Mouse (Mus musculus): ENCODE data around the gene Mea1.

Mea1 gene

DNA sequence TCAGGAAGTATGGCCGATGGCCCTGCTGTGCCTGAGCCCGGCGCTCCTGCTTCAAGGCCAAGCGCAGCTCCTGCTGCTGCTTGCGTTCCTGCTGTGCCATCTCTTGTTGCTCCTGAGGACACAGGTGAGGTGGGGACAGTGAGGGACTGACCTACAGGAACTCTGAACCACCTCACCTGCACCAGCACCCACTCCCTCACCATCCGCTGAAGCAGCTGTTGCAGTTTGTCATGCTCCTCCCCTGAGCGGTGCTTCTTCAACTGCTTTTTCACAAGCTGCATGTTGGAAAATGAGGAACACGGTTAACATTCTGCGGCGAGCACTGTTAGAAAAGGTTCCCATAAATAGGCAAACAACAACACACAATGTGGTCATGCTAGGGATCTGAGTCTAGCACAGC lies 8.7 kb upstream of the Mea1 start:
- DNase-seq (ENCODE audit: low read depth) = no peak

DNA sequence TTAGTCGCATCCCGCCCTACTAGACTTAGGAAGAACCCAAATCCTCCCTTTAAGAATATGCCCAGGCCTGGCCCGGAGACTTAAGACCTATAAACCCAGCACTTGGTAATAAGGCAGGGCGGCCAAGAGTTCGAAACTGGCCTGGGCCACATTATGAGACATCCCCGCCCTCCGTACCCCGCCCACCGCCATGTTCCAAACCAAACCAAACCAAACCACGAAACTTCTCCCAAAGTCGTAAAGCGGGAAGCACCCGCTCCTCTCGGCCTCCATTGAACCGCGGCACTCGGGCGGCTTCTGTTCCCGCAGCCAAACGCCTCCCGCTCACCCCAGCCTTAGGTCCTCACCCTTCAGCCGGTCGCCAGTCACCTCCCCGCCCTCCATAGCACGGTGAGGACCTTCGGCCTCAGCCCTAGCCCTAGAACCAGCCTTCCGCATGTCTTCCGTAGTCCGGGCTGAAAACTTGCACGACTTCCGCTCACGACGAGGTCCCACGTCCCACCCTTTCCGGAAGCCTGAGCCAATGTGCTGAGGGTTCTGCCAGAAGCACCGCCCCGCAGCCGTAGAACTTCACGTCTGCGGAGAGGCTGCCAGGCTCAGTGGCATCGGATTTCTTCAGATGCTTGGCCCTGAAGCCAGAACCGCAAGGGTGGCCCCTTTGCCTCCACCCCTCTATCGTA lies 4.6 kb upstream of the Mea1 start, which contains the start of gene Rrp36:
Rrp36 (minus strand) TSS at position 503 of the 680 bp plus-strand sequence.
- DNase-seq (ENCODE audit: low read depth) = peak; percentile 91

DNA sequence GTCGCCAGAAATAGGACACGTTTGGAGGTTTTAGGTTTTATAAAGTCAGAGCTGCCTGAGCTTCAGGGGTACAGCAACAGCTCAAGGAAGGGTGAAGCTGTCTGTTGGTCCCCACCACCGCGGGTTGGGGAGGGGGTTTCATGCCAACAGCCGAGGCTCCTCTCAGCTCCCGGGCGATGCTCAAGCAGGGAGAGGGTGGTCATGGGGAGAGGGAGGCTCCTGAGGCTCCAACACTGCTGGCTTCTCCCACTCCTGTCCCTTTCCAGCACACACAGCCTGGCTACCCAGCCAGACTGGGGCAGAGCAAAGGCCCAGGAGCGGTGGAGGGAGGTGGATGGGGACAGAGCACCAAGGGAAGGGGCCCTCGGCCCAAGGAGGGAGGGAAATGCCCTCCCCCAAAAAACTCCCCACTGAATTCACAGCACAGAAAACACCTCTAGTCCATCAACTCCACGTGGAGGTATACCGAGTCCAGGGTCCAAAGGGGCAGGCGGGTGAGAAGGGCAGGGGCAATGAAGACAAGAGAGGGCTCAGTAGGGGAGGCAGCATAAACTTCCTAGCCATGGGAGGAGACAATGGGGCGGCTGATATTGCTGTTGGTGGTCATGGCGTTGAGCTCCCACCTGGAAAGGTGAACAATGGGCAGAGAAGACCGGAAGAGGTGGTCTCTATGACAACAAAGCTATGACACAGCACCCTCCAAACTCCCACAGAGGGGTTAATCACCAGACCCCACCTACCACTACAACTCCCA lies 3.9 kb upstream of the Mea1 start:
- DNase-seq (ENCODE audit: low read depth) = no peak

DNA sequence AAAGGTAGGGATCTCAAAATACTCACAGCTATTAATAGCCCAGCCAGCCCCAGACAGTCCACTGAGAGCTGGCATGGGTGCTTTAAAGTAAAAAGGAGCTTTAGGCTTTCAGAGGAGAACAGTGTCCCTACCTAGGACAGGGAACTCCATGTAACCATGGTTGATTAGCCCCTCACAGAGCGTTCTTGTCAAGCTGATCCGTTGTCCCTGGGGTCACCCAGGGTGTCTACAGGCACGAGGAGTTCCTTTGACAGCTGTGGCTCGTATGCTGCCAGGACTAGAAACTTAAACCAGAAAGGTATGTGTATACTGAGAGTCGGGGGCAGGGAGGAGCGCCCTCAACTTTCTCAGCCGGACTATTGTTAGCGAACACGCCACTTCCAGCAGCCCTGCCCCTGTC lies 318 bp downstream of the Mea1 start:
- no peak for DNase-seq (ENCODE audit: low read depth)

DNA sequence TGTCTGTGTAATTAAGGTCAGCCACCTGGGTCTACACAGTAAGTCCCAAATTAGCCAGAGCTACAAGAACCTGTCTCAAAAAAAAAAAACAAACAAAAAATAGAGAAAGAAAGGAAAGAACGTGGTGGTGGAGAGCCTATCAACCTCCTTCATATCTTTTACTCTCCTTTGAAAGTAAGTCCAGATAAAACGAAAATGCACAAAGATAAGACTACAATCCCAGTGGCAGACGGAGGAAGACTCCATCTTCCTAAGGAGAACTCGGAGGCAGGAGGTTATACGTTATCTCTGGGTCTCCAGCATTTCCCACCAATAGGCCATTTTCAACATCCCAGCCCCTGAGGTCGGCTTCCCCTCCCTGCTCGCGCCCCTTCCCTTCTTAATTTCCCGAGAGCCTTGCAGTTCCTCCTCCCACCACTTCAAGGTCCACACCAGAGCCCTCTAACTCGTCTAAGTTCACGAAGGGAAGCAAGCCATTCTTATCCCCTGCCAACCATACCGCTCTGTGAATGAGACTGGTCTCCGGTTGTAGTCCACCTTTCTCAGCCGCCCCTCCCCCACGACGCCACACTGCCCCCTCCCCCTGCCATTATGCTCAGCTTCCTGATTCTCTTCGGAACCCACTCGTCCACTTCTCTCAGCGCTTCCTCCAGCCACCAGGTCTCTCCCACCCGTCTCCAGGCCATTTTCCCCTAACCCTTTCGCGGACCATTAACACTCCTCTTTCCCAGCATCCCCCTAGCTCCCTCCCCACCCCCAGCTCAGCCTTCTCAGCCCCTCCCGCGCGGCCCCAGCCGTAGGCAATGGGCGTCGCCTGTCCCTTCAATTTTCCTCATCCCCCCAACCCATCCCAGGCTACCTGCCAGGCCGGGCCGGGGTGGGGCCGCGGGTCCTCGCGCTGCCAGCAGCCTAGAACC lies 1.5 kb downstream of the Mea1 start:
- DNase-seq (ENCODE audit: low read depth) = peak; percentile 62

DNA sequence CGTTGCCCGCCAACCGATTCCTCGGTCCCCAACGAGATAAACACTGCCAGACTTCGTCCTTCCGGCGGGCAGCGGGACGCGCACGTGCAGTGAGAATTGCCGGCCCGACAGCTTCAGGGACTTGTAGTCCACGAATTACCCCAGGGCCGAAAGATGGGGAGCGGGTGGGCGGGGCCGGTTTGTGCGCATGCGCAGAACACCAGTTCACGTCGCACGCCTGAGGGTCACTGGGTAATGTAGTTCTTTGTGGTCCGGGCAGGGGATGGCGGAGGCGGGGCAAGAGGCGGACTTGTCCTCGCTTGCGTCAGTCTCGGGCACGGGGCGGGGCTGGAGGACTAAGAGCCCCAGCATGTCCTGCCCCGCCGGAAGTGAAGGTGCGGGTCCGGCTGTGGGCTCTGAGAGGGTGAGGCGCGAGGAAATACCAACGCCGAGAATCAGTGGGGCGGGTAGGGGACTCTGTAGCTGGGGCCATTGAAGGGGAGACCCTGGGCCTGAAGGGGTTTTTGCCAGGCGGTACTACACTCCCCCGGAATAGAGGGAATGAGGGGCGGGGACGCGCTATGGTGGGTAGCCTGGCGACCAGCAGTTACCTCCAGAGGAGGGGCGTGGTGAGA lies 2.3 kb downstream of the Mea1 start, which contains the start of gene Klhdc3:
Klhdc3 (minus strand) TSS at position 155 of the 614 bp plus-strand sequence.
- DNase-seq (ENCODE audit: low read depth) = peak; percentile 98

DNA sequence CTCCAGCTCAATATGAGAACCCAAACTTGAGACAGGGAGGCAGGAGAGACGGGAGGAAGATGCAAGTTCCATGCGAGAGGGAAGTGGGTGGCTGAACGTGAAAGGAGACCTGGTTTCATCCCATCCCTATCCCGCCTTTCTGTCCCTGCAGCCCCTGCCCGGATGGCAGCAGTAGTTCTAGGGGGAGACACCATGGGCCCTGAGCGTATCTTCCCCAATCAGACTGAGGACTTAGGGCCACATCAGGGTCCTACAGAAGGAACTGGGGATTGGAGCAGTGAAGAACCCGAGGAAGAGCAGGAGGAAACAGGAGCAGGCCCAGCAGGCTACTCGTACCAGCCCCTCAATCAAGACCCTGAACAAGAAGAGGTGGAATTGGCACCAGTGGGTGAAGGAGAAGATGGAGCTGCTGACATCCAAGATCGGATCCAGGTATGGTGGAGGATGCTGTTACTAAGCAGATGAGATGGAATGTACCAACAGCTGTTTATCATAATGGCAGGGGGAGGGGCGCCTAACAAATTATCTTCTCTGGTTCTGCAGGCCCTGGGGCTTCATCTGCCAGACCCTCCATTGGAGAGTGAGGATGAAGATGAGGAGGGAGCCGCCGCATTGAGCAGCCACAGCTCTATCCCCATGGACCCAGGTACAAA lies 3.0 kb downstream of the Mea1 start:
- peak; percentile 30 for DNase-seq (ENCODE audit: low read depth)

DNA sequence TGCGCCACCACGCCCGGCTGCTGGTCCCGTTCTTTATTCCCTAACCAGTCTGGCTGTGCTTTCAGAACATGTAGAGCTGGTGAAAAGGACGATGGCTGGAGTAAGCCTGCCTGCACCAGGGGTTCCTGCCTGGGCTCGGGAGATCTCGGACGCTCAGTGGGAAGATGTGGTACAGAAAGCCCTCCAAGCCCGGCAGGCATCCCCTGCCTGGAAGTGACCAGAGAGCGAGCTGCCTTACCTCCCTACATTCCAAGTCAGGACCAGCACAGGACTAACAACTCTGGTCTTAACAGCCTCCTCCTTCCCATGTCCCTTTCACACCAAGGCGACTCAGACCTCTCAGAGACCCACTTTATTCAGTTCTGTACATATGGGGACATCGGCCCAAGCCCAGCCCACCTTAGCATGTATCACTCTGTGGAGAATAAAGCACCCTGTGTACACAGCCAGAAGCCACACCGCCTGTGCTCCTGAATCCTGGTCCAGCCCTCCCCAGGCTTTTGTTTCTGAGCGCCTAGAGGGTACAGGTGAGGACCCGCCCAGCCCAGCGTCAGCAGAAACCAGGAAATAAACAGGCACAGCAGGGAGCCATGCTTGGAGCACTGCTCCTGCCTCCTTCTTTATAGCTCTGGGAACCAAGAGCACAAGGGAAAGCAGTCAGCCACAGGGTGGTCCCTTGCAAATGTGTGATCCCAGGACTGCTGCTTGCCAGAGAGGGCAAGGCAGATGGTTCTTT lies 4.2 kb downstream of the Mea1 start:
- DNase-seq (ENCODE audit: low read depth) = no peak

DNA sequence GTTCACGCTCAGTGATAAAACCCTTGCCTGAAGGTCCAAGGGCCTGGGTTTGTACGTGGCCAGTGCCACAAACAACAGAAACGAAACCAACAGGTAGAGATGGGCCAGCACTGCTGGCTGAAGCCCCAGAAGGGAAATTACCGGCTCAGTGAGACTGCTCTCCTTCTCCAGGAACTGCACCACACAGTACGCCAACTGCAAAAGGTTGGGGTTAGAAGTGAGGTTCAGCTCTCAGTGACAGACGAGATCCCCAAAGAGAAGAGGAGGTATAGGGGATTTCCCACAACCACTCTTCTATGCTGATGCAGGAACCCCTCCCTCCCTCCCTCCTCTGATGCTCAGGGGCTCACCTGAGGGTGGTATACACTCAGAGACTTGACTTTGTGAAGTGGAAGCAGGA lies 7.3 kb downstream of the Mea1 start:
- DNase-seq (ENCODE audit: low read depth) = no peak

DNA sequence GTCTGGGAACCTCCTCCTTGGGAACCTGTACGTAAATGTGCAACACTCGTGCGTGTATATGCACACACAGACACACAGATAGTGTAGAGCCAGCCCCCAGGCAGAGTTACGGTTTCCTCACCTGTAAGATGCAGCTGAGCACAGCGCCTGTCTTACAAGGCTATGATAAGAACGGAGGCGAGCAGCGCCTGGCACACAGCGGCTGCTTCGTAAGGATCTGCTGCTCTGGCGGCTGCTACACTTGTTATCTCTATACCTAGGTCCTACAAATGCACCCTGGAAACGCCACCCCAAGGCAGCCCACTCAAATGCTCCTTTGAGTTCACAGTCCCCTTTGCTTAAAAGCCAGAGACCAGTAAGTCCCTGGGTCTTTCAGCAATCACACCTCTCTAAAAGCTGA lies 12.1 kb downstream of the Mea1 start:
- no peak for DNase-seq (ENCODE audit: low read depth)

DNA sequence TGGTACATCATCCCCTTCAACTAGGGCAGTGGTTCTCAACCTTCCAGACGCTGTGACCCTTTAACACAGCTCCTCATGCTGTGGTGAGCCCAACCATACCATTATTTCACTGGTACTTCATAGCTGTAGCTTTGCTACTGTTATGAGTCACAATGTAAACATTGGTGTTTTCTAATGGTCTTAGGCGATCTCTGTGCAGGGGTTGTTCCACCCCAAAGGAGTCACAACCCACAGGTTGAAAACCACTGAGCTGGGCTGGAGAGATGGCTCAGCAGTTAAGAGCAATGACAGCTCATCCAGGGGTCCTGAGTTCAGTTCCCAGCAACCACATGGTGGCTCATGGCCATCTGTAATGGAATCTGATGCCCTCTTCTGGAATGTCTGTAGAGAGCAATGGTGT lies 12.8 kb downstream of the Mea1 start:
- no peak for DNase-seq (ENCODE audit: low read depth)

DNA sequence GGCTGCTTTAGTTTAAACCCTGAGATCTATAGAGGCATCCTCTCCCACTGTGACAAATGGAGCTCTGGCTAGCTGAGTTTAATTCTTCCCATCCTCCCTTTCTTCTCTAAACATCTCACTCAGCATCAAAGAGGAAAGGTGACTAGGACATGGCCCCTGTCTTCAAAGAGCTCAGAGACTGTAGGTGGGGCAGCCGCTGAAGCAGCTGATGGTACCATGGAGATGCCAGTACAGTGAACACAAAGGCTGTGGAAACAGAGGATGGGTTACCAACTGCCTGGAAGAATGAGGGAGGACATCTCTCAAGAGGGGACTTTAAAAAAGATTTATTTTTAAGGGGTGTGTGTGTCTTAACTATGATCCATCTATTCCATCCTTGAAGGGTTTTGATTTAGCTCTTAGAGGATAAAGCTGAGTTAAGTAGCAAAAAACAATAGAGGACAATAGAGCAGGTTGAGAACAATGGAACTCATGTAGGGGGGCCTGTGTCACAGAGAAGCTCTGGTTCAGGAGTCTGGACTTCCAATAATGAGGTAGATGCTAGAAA lies 16.0 kb downstream of the Mea1 start:
- no peak for DNase-seq (ENCODE audit: low read depth)

DNA sequence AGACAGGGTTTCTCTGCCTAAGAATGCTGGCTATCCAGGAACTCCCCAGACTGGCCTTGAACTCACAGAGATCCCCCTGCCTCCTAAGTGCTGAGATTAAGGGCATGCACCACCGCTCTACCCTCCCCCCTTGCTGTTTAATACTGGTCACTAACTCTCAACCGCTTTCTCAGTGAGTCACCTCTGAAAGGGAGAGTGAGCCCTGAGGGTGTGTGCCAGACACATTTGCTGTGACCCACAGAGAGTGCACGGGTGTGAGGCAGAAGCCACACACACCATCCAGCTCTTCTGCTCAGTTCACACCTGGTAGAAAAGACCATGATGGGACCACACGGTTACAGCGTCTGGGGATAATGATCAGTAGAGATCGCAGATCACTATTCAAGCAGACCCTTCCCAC lies 19.9 kb downstream of the Mea1 start:
- no peak for DNase-seq (ENCODE audit: low read depth)

DNA sequence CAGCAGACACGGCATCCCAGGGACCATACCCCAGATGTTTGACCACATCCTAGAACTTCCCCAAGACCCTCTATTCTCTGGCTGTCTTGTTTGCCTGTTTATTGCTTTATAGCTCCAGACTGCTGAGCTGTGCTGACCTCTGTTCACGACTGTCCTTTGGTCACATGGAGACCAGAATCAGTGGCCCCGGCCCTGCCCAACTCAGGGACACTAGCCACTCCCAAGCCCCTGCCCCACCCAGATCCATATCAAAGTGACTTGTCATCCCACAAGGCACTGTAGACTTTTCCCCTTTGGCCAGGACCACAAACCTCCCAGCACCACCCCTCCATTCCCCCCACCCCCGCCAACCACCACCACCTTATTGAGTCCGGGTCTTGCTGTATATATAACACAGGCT lies 20.7 kb downstream of the Mea1 start:
- DNase-seq (ENCODE audit: low read depth) = no peak

DNA sequence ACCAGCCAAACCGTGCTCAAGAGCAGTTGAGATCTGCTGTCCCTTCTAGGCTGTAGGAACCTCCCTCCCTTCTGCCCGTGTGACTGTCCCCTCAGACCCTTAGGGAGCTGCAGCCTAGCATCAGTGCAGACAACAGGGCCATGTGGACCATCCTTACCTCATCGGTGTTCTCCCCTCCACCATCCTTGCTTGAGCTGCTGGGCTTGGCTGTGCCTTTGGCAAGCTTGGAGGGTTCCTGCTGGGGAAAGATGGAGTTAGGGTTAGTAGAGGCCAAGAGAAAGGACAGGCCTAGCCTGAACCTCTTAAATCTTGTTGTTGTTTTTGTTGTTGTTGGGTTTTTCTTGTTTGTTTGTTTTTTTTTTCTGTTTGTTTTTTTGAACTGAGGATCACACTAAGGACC lies 21.3 kb downstream of the Mea1 start:
- DNase-seq (ENCODE audit: low read depth) = no peak

DNA sequence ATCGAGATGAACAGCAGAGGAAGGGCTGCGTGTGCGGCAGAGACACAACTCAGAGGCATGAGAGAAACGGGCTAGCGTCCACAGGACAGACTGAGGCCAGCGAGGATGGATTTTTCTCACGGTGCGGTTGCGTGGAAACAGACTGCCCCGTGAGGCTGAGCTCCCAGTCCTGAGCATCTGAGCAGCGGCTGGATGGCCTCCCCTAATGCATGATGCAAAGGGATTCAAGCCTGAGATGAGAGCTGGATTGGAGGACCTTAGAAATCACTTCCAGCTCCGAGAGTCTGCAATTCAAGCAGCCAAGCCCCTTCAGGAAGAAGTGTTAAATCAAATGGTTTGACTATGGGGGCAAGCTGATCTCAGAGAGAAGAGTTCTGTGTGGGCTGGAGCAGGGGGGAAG lies 22.9 kb downstream of the Mea1 start:
- DNase-seq (ENCODE audit: low read depth) = no peak

DNA sequence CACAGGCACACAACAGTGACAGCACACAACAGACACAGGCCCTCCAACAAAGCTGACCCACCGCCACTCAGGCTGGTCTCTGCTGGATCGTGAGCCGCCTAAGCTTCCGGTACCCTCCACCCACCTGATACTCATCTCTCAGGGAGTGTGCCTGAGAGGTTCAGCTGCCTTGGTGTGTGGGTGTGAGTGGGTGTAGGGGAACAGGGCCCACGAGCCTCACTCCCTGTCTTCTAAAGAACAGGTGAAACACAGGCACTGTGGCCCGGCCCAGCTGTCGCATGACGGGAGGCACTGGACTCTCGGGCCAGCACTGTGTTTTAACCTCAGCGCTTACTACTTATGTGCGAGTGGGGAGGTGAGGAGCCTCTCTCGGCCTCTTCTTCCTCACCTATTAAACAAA lies 23.5 kb downstream of the Mea1 start:
- no peak for DNase-seq (ENCODE audit: low read depth)

DNA sequence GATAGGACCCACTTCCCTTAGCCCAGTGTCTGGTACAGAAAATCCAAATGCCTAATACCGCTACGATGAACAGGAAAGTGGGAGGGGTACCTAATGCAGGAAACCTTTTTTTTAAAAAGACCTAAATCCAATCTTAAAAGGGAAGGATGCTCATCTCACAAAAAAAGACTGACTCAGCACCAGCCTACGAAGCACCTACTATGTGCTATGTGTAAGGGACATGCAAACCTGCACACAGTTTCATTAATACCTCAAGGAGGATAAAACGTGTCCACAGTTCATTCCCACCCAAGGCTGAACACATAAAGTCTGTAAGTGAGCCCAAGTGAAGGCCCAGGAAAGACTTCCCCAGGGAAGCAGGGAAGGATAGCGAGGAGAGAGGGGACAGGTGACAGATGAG lies 23.9 kb downstream of the Mea1 start:
- no peak for DNase-seq (ENCODE audit: low read depth)

DNA sequence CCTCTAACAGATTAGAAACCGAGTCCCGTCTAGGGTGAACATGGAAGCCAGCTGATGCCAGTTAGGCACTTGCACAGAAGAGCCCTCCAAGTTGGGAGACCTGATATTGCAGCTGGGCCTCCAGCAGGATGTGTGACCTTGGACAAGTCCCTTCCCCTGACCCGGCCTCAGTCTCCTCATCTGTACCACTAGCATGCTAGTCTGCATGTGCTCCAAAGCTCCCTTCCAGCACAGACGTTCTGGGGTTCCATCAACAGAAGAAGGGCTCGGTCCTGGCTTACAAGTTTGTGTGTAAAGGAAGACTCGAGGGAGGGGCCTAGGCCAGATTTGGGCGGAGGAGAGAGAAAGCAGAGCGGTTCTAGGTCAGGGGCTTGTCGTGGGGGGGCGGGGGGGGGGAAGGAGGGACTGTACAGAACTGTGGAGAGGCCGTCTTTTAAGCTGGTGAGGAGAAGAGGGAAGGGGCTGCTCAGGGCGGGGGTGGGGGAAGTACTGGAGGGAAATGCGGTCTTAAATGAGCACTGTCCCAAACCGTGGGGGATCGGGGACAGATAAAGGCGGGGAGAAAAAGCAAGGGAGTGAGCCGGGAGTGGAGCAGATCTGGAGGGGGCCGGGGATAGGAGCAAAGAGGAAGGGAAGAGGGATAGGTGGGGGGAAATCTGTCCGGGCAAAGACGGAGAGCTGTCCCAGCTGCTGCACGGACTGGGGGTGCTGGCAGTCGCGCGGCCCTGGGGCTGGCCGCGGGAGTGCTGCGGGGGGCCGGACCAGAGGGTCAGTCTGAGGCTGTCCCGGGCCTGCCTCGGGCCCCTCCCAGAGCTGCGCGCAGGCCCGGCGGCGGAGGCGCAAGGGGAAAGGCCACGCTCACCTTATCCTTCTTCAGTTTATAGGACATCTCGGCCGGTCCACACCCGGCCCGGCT lies 25.6 kb downstream of the Mea1 start:
- peak; percentile 47 for DNase-seq (ENCODE audit: low read depth)
